Mouse (Mus musculus): Measurements from ENCODE around the gene Thegl. TPM values are rescaled to one million over a fixed set of nuclear protein-coding genes. Genes with fewer than 3 reads are reported as not detected.

Gene Thegl
- polyA plus RNA-seq, 1 experiment from 2014 or later = not detected

DNA sequence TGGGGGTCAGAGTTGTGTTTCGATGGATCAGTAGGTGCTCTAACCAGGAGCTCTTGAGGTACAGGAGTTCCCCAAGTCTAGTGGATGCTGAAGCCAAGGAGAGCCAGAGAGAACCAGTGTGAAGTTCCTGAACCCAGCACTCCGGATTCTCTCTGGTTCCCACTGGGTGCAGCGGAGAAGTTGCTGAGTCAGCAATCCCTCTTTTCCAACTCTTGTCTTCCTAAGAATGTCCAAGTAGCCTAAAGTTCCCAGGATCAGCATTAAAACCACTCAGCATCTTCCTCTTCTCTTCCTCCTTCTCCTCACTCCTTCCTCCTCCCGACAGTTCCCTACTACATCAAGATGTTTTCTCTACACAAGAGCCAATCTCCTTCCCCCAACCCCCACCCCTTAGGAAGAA lies 68.6 kb downstream of the Thegl start:
- no peak overlapping the region for H3K27ac ChIP-seq (ENCODE audit: low read depth, low read length)
- H3K27me3 ChIP-seq (ENCODE audit: control insufficient read depth, insufficient read depth, low read length) = no peaks in the 10 kb centered on the region
- ATAC-seq (replicated peaks; ENCODE audit: insufficient number of reproducible peaks, low FRiP score, low TSS enrichment) = no peak
- no peak overlapping the region for H3K9ac ChIP-seq (ENCODE audit: low read depth, low read length)
- H3K36me3 ChIP-seq (ENCODE audit: control insufficient read depth, insufficient read depth, low read length) = peaks cover 2% of the 10 kb centered on the region; the same call in 1 of the 2 replicates
- 0 out of 2 replicates have a peak, but pooled peaks cover 4% of the 10 kb centered on the region for H3K4me1 ChIP-seq (ENCODE audit: control insufficient read depth, insufficient read depth, low read length)
- WGBS (ENCODE audit: insufficient replicate concordance) = 90% methylated on average over 4 of the region's 4 CpGs
- no peak overlapping the region for H3K4me2 ChIP-seq
- H3K9me3 ChIP-seq (replicated peaks; ENCODE audit: control insufficient read depth, low read length) = no peaks in the 10 kb centered on the region
- H3K4me3 ChIP-seq (ENCODE audit: low read depth, low read length) = no peak overlapping the region

DNA sequence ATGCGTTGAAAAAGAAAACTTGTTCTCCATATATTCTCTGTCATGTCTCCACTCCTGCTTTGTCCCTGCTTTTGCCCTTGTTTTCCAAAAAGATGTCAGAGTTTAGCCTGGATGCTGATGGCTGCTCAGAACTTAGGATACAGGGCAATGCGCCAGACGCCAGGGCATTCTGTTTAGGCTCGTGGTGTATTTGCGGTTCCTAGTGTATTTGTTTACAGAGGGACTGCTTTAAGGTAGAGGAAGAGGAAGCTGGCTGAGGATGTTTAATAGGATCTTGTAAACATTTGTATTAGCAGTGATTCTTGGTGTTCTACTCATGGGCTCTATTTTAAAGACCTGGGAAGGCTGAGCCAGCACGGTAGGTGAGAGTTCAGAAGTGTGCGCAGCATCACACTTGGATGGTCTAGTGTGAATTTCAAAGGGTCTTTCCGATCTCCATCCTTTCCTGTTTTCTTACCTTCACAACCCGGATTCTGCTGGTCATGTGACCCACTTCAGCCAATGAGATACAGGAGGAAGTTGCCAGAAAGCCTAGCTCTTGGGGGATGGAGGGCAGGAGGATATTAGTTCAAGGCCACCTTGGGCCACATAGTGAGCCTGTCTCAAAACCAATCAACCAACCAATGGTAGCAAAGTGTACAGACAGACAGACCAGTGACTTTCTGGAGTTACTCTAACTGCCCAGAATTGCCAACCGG lies 70.1 kb downstream of the Thegl start:
- 79% methylated on average over 10 of the region's 10 CpGs for WGBS (ENCODE audit: insufficient replicate concordance)
- Histone ChIP-seq H3K4me3 (ENCODE audit: low read depth, low read length) (no peak overlapping the region), H3K4me2 (no peak overlapping the region), H3K27me3 (ENCODE audit: control insufficient read depth, insufficient read depth, low read length) (no peaks in the 10 kb centered on the region), H3K27ac (ENCODE audit: low read depth, low read length) (no peak overlapping the region; the same call in 1 of the 2 replicates), H3K9ac (ENCODE audit: low read depth, low read length) (no peak overlapping the region), H3K4me1 (ENCODE audit: control insufficient read depth, insufficient read depth, low read length) (0 out of 2 replicates have a peak, but pooled peaks cover 7% of the 10 kb centered on the region), H3K36me3 (ENCODE audit: control insufficient read depth, insufficient read depth, low read length) (peaks cover 2% of the 10 kb centered on the region; the same call in 1 of the 2 replicates), H3K9me3 (replicated peaks; ENCODE audit: control insufficient read depth, low read length) (no peaks in the 10 kb centered on the region)
- ATAC-seq (replicated peaks; ENCODE audit: insufficient number of reproducible peaks, low FRiP score, low TSS enrichment) = no peak

DNA sequence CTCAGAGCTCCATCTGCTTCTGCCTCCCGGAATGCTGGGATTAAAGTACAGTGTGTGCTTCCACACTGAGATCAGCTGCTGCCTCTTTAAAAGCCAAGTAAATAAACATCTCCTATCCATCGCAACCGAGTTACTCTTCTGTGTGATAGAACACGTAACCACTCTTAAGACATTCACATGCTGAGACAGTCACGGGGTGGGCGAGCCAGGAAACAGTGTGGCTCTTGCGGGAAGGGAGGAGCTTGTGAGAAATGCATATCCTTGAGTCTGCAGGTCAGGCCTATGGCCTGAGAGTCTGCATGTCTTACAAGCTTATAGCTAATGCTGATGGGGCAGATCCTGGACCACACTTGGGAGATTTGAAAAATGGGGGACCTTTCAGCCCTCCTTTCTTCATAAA lies 70.7 kb downstream of the Thegl start:
- Histone ChIP-seq H3K9me3 (replicated peaks; ENCODE audit: control insufficient read depth, low read length) (no peaks in the 10 kb centered on the region), H3K27me3 (ENCODE audit: control insufficient read depth, insufficient read depth, low read length) (no peaks in the 10 kb centered on the region), H3K9ac (ENCODE audit: low read depth, low read length) (no peak overlapping the region), H3K36me3 (ENCODE audit: control insufficient read depth, insufficient read depth, low read length) (peaks cover 2% of the 10 kb centered on the region; the same call in 1 of the 2 replicates), H3K27ac (ENCODE audit: low read depth, low read length) (no peak overlapping the region), H3K4me2 (no peak overlapping the region), H3K4me3 (ENCODE audit: low read depth, low read length) (no peak overlapping the region), H3K4me1 (ENCODE audit: control insufficient read depth, insufficient read depth, low read length) (peaks cover 8% of the 10 kb centered on the region; the same call in 1 of the 2 replicates)
- ATAC-seq (replicated peaks; ENCODE audit: insufficient number of reproducible peaks, low FRiP score, low TSS enrichment) = no peak
- 85% methylated on average over 7 of the region's 7 CpGs for WGBS (ENCODE audit: insufficient replicate concordance)

DNA sequence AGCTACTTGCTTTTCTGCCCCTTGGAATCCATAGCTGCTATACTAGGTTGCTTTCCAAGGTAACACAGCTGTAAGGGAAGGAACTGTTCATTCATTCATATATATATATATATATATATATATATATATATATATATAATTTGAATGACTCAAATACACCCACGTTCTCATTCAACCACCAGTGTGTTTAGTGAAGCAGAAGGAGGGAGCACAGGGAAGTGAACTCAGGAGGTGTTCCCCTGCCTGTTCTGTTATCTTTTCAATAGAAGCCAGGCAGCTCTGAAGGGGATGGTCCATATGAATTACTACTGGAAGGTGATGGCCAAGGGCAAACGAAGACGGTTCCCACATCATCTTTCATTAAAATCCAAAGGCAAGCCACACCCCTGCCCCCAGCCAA lies 71.3 kb downstream of the Thegl start:
- Histone ChIP-seq H3K27ac (ENCODE audit: low read depth, low read length) (no peak overlapping the region), H3K9me3 (replicated peaks; ENCODE audit: control insufficient read depth, low read length) (no peaks in the 10 kb centered on the region), H3K4me3 (ENCODE audit: low read depth, low read length) (no peak overlapping the region), H3K27me3 (ENCODE audit: control insufficient read depth, insufficient read depth, low read length) (no peaks in the 10 kb centered on the region), H3K9ac (ENCODE audit: low read depth, low read length) (no peak overlapping the region), H3K4me2 (no peak overlapping the region), H3K4me1 (ENCODE audit: control insufficient read depth, insufficient read depth, low read length) (peaks cover 8% of the 10 kb centered on the region; the same call in 1 of the 2 replicates), H3K36me3 (ENCODE audit: control insufficient read depth, insufficient read depth, low read length) (peaks cover 2% of the 10 kb centered on the region; the same call in 1 of the 2 replicates)
- ATAC-seq (replicated peaks; ENCODE audit: insufficient number of reproducible peaks, low FRiP score, low TSS enrichment) = no peak
- whole genome bisulfite sequencing (ENCODE audit: insufficient replicate concordance) = 76% methylated on average over 3 of the region's 3 CpGs

DNA sequence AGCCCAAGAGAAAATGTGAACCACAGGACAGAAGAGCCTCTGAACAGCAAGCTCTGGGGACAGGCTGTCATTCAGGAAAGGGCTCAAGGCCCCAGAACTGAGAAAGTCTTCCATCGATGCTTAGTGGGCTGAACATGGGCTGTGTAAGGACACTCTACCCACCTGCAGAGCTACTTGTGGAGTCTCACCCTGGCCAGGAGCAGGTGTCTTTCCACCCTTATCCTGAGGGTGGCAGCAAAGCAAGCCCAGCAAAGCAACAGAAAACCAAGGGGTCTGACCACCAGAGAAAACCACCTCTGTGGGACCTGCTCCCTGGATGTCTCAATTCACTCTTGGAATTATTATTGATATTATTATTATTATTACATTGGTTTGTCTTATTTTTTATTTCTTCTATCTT lies 73.5 kb downstream of the Thegl start:
- Histone ChIP-seq H3K4me2 (no peak overlapping the region), H3K9me3 (replicated peaks; ENCODE audit: control insufficient read depth, low read length) (no peaks in the 10 kb centered on the region), H3K4me3 (ENCODE audit: low read depth, low read length) (no peak overlapping the region), H3K4me1 (ENCODE audit: control insufficient read depth, insufficient read depth, low read length) (peaks cover 15% of the 10 kb centered on the region), H3K9ac (ENCODE audit: low read depth, low read length) (no peak overlapping the region), H3K27me3 (ENCODE audit: control insufficient read depth, insufficient read depth, low read length) (no peaks in the 10 kb centered on the region), H3K36me3 (ENCODE audit: control insufficient read depth, insufficient read depth, low read length) (peaks cover 2% of the 10 kb centered on the region; the same call in 1 of the 2 replicates), H3K27ac (ENCODE audit: low read depth, low read length) (no peak overlapping the region)
- no peak for ATAC-seq (replicated peaks; ENCODE audit: insufficient number of reproducible peaks, low FRiP score, low TSS enrichment)
- WGBS (ENCODE audit: insufficient replicate concordance) = 14% methylated on average over 1 of the region's 1 CpGs

DNA sequence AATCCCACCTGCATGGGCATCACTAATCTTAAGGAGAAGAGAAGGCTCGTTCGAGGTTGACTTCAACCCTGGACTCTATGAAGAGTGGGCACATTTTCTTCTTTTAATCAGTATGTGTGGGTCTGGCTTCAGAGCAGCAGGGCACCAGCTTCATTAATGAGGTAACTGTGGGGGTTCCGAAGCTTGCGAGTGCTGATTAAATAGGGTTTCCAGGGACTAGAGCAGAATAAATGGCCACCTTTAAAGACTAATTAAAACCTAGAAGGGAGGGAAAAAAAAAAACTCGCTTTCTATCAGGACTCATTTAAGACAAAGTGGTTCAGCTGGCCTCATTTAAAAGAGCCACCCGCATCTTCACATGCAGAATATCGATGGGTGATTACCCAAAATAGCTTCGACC lies 74.1 kb downstream of the Thegl start:
- Histone ChIP-seq H3K4me2 (no peak overlapping the region), H3K9me3 (replicated peaks; ENCODE audit: control insufficient read depth, low read length) (no peaks in the 10 kb centered on the region), H3K9ac (ENCODE audit: low read depth, low read length) (no peak overlapping the region), H3K27me3 (ENCODE audit: control insufficient read depth, insufficient read depth, low read length) (no peaks in the 10 kb centered on the region), H3K4me3 (ENCODE audit: low read depth, low read length) (no peak overlapping the region), H3K36me3 (ENCODE audit: control insufficient read depth, insufficient read depth, low read length) (peaks cover 2% of the 10 kb centered on the region; the same call in 1 of the 2 replicates), H3K4me1 (ENCODE audit: control insufficient read depth, insufficient read depth, low read length) (peaks cover 15% of the 10 kb centered on the region), H3K27ac (ENCODE audit: low read depth, low read length) (no peak overlapping the region)
- WGBS (ENCODE audit: insufficient replicate concordance) = 80% methylated on average over 8 of the region's 8 CpGs
- ATAC-seq (replicated peaks; ENCODE audit: insufficient number of reproducible peaks, low FRiP score, low TSS enrichment) = no peak

DNA sequence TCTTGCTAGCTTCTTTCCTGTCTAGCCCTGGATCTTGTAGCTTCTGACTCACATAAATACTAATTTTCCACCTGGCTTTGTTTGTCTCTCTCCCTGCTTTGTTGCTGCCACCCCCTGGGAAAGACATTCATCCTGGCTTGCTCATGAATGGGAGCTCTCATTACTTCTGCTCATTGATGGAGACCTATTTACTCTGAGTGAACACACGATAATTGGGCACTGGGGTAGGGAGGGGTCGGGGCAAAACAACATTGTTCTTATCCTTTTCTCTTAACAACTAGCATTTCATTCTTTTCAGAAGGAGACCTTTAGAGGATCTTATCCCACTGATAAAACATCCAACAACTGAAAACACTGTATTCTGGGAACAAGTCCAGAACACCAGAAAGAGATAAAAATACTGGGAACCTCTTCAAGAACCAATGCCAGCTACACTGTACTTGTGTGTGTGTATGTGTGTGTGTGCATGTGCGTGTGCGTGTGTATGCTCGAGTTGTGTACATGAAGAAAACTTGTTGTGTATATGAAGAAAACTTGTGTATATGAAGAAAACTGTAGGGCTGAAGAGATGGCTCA lies 74.8 kb downstream of the Thegl start:
- no peak overlapping the region for H3K4me2 ChIP-seq
- H3K9ac ChIP-seq (ENCODE audit: low read depth, low read length) = no peak overlapping the region
- no peaks in the 10 kb centered on the region for H3K9me3 ChIP-seq (replicated peaks; ENCODE audit: control insufficient read depth, low read length)
- no peak overlapping the region for H3K4me3 ChIP-seq (ENCODE audit: low read depth, low read length)
- peaks cover 17% of the 10 kb centered on the region for H3K4me1 ChIP-seq (ENCODE audit: control insufficient read depth, insufficient read depth, low read length)
- H3K27ac ChIP-seq (ENCODE audit: low read depth, low read length) = 0 out of 2 replicates have a peak overlapping the region, but pooled peaks have one; percentile 10
- WGBS (ENCODE audit: insufficient replicate concordance) = 63% methylated on average over 5 of the region's 5 CpGs
- no peak for ATAC-seq (replicated peaks; ENCODE audit: insufficient number of reproducible peaks, low FRiP score, low TSS enrichment)
- H3K36me3 ChIP-seq (ENCODE audit: control insufficient read depth, insufficient read depth, low read length) = peaks cover 2% of the 10 kb centered on the region; the same call in 1 of the 2 replicates
- H3K27me3 ChIP-seq (ENCODE audit: control insufficient read depth, insufficient read depth, low read length) = no peaks in the 10 kb centered on the region

DNA sequence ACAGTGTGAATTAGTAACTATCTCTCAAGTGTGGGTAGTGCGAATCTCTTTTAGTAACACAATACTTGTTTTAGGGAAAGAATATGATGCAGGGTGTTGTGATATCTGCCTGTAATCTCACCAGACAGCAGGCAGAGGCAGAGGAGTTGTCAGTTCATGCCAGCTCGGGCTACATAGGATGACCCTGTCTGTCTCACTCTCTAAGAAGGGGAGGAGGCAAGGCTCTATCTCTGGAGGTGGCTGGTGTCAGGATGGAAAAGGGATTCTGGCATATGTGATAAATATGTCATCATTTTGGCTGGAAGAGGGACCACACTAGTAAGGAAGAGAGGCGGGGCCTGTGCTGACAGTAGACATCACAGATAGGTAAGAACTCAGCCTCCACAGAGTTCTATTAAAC lies 76.1 kb downstream of the Thegl start:
- Histone ChIP-seq H3K4me2 (no peak overlapping the region), H3K4me3 (ENCODE audit: low read depth, low read length) (no peak overlapping the region), H3K4me1 (ENCODE audit: control insufficient read depth, insufficient read depth, low read length) (peaks cover 25% of the 10 kb centered on the region), H3K36me3 (ENCODE audit: control insufficient read depth, insufficient read depth, low read length) (no peaks in the 10 kb centered on the region), H3K9me3 (replicated peaks; ENCODE audit: control insufficient read depth, low read length) (no peaks in the 10 kb centered on the region), H3K27ac (ENCODE audit: low read depth, low read length) (no peak overlapping the region), H3K27me3 (ENCODE audit: control insufficient read depth, insufficient read depth, low read length) (0 out of 2 replicates have a peak, but pooled peaks cover 4% of the 10 kb centered on the region), H3K9ac (ENCODE audit: low read depth, low read length) (no peak overlapping the region)
- 54% methylated on average over 3 of the region's 3 CpGs for WGBS (ENCODE audit: insufficient replicate concordance)
- no peak for ATAC-seq (replicated peaks; ENCODE audit: insufficient number of reproducible peaks, low FRiP score, low TSS enrichment)

Data from heart, embryonic 11.5 days (tissue).